In genomic region chr15:99839910-99840309, GRCm38 (mm10) we compare ENCODE assay signal across 9 mouse cellular contexts. TPM values are rescaled to one million over a fixed set of nuclear protein-coding genes. Genes with fewer than 3 reads are reported as not detected.
DNase-seq lines count a peak whose midpoint lies in the region; ATAC-seq lines count a peak whose summit lies in the region.
"Had no signal": no experiment of that assay in that cellular context is flagged by ENCODE, and none has a peak within 500 bp of the region (broad histone marks: within the 10 kb centered on the region; RNA-seq: fewer than 3 reads in every experiment).

No protein-coding gene starts in this region.

- WGBS in large intestine, adult 2 months: 9% methylated on average over 2 of the region's 2 CpGs
- 83% methylated on average over 2 of the region's 2 CpGs for WGBS in midbrain, embryonic 10.5 days

- H3K4me3 ChIP-seq in midbrain, embryonic 10.5 days: no peak overlapping the region
- H3K4me3 ChIP-seq: hindbrain, embryonic 15.5 days had no signal

- 0 out of 2 replicates have a peak, but pooled peaks cover 3% of the 10 kb centered on the region for H3K36me3 ChIP-seq in midbrain, embryonic 10.5 days

- peak; percentile 60 to 78 for DNase-seq in urinary bladder, adult 18-20 months (ENCODE audit: low spot score in 2 of 2)
- no peak for DNase-seq in urinary bladder, postnatal 10 days (ENCODE audit: low spot score)
- peak; percentile 53 for DNase-seq in gastrocnemius, postnatal 10 days
- DNase-seq in large intestine, adult 2 months (ENCODE audit: low read depth, low spot score): peak; percentile 75
- no peak for DNase-seq in midbrain, embryonic 10.5 days (ENCODE audit: low spot score)
- no peak for DNase-seq in right cerebral cortex, postnatal 10 days (ENCODE audit: low spot score in 2 of 2)

- H3K27ac ChIP-seq in midbrain, embryonic 10.5 days (replicated peaks): no peak overlapping the region
- H3K27ac ChIP-seq: hindbrain, embryonic 15.5 days had no signal

- no peaks in the 10 kb centered on the region for H3K9me3 ChIP-seq in midbrain, embryonic 10.5 days (replicated peaks)
- H3K9me3 ChIP-seq: hindbrain, embryonic 15.5 days had no signal

- no peaks in the 10 kb centered on the region for H3K4me1 ChIP-seq in midbrain, embryonic 10.5 days
- H3K4me1 ChIP-seq: hindbrain, embryonic 15.5 days had no signal

- ATAC-seq in monocyte, adult 5-6 weeks (replicated peaks; ENCODE audit: insufficient number of reproducible peaks, low FRiP score, low TSS enrichment, poor library complexity, severe bottlenecking): no peak
- no peak for ATAC-seq in megakaryocyte progenitor cell, adult 5-6 weeks (replicated peaks; ENCODE audit: poor library complexity)

- H3K27me3 ChIP-seq in midbrain, embryonic 10.5 days (ENCODE audit: low read depth, poor library complexity, severe bottlenecking): no peaks in the 10 kb centered on the region
- H3K27me3 ChIP-seq: hindbrain, embryonic 15.5 days had no signal

RNA-seq across cellular contexts. Expression of gene Lima1, which starts 35.3 kb away (rescaled TPM):
- total RNA-seq in gastrocnemius, postnatal 10 days (2021): 10 to 100 TPM; 30.4 to 41.9 TPM
- polyA plus RNA-seq in large intestine, adult 2 months (2012; rRNA removed): 42.8 and 81.9 TPM in 2 replicates
- total RNA-seq in monocyte, adult 5-6 weeks (2017): 21.8 to 31.4 TPM (median 27.4 TPM) in 3 replicates
- 23.4 and 23.5 TPM in 2 replicates for polyA plus RNA-seq in midbrain, embryonic 10.5 days (2016; fragmentation: Nextera tagmentation; extraction: Ambion mirVana)
- total RNA-seq in megakaryocyte progenitor cell, adult 5-6 weeks (2015): 4.8 and 5.0 TPM in 2 replicates
- total RNA-seq in megakaryocyte progenitor cell, adult 5-6 weeks (2017): 4.2 and 4.8 TPM in 2 replicates

Comparison
In these comparisons a context has a peak if more than half of its experiments do, and no peak if none do; other contexts are left out.
1. DNase-seq: peak in urinary bladder, adult 18-20 months (2 of 2), gastrocnemius, postnatal 10 days (single experiment) and large intestine, adult 2 months (single experiment); none in urinary bladder, postnatal 10 days (single experiment), midbrain, embryonic 10.5 days (single experiment) and right cerebral cortex, postnatal 10 days (0 of 2).